Mouse (Mus musculus): Measurements from ENCODE around the gene Kpna7. TPM values are rescaled to one million over a fixed set of nuclear protein-coding genes. Genes with fewer than 3 reads are reported as not detected.

Gene Kpna7
- polyA plus RNA-seq, 1 experiment from 2014 or later = 0.08 TPM

- 14% methylated on average over 4 of the region's 4 CpGs for WGBS
- no peaks in the 10 kb centered on the region for H3K27me3 ChIP-seq (replicated peaks; ENCODE audit: control insufficient read depth, insufficient read depth, low read length)
- peak; percentile 64 for ATAC-seq
- H3K4me1 ChIP-seq (replicated peaks; ENCODE audit: control insufficient read depth, insufficient read depth, low read length) = peaks cover 6% of the 10 kb centered on the region; the same call in 1 of the 2 replicates
- H3K4me2 ChIP-seq (replicated peaks; ENCODE audit: low read depth) = peak overlapping the region; percentile 79
- H3K9ac ChIP-seq (ENCODE audit: low read depth, low read length) = peak overlapping the region; percentile 37; the same call in 1 of the 2 replicates
- H3K36me3 ChIP-seq (ENCODE audit: control insufficient read depth, insufficient read depth) = peaks cover 14% of the 10 kb centered on the region; the same call in 1 of the 2 replicates
- peak overlapping the region; percentile 94 for H3K27ac ChIP-seq (ENCODE audit: low read depth, low read length)
- no peaks in the 10 kb centered on the region for H3K9me3 ChIP-seq (ENCODE audit: control insufficient read depth)
- TF ChIP-seq CTCF (IDR thresholded peaks at IDR 0.05; ENCODE audit: low read depth) = no peak
- peak overlapping the region; percentile 89; the same call in 1 of the 2 replicates for H3K4me3 ChIP-seq (ENCODE audit: low read depth, low read length)
Measured at GRCm38 (mm10) chr5:145116316-145116715, 32.5 kb upstream of the Kpna7 start.

GRCm38 (mm10) chr5:145115736-145116135, 31.9 kb upstream of the Kpna7 start:
- ATAC-seq = no peak
- H3K36me3 ChIP-seq (ENCODE audit: control insufficient read depth, insufficient read depth) = 0 out of 2 replicates have a peak, but pooled peaks cover 12% of the 10 kb centered on the region
- H3K4me3 ChIP-seq (ENCODE audit: low read depth, low read length) = peak overlapping the region; percentile 89; the same call in 1 of the 2 replicates
- peak overlapping the region; percentile 40; the same call in 1 of the 2 replicates for H3K9ac ChIP-seq (ENCODE audit: low read depth, low read length)
- H3K4me1 ChIP-seq (replicated peaks; ENCODE audit: control insufficient read depth, insufficient read depth, low read length) = peaks cover 6% of the 10 kb centered on the region; the same call in 1 of the 2 replicates
- no peaks in the 10 kb centered on the region for H3K9me3 ChIP-seq (ENCODE audit: control insufficient read depth)
- no peak for TF ChIP-seq CTCF (IDR thresholded peaks at IDR 0.05; ENCODE audit: low read depth)
- no peaks in the 10 kb centered on the region for H3K27me3 ChIP-seq (replicated peaks; ENCODE audit: control insufficient read depth, insufficient read depth, low read length)
- H3K4me2 ChIP-seq (replicated peaks; ENCODE audit: low read depth) = peak overlapping the region; percentile 79
- 79% methylated on average over 5 of the region's 5 CpGs for WGBS
- H3K27ac ChIP-seq (ENCODE audit: low read depth, low read length) = peak overlapping the region; percentile 94

GRCm38 (mm10) chr5:145114606-145115473, 31.0 kb upstream of the Kpna7 start:
- Histone ChIP-seq H3K9ac (ENCODE audit: low read depth, low read length) (peak overlapping the region; percentile 83), H3K4me3 (ENCODE audit: low read depth, low read length) (peak overlapping the region; percentile 89), H3K27me3 (replicated peaks; ENCODE audit: control insufficient read depth, insufficient read depth, low read length) (no peaks in the 10 kb centered on the region), H3K4me1 (replicated peaks; ENCODE audit: control insufficient read depth, insufficient read depth, low read length) (peaks cover 6% of the 10 kb centered on the region; the same call in 1 of the 2 replicates), H3K27ac (ENCODE audit: low read depth, low read length) (peak overlapping the region; percentile 94), H3K9me3 (ENCODE audit: control insufficient read depth) (no peaks in the 10 kb centered on the region), H3K4me2 (replicated peaks; ENCODE audit: low read depth) (peak overlapping the region; percentile 79), H3K36me3 (ENCODE audit: control insufficient read depth, insufficient read depth) (peaks cover 7% of the 10 kb centered on the region; the same call in 1 of the 2 replicates)
- ATAC-seq = peak; percentile 29
- 11% methylated on average over 40 of the region's 40 CpGs for WGBS
- peak; percentile 13; the same call in 1 of the 2 replicates for TF ChIP-seq CTCF (IDR thresholded peaks at IDR 0.05; ENCODE audit: low read depth)

- ATAC-seq = peak; percentile 74
- H3K36me3 ChIP-seq (ENCODE audit: control insufficient read depth, insufficient read depth) = peaks cover 11% of the 10 kb centered on the region; the same call in 1 of the 2 replicates
- peaks cover 6% of the 10 kb centered on the region; the same call in 1 of the 2 replicates for H3K4me1 ChIP-seq (replicated peaks; ENCODE audit: control insufficient read depth, insufficient read depth, low read length)
- no peak for TF ChIP-seq CTCF (IDR thresholded peaks at IDR 0.05; ENCODE audit: low read depth)
- H3K9ac ChIP-seq (ENCODE audit: low read depth, low read length) = peak within 1 kb of the TSS; percentile 83
- peak within 1 kb of the TSS; percentile 89 for H3K4me3 ChIP-seq (ENCODE audit: low read depth, low read length)
- peak within 1 kb of the TSS; percentile 94 for H3K27ac ChIP-seq (ENCODE audit: low read depth, low read length)
- H3K9me3 ChIP-seq (ENCODE audit: control insufficient read depth) = no peaks in the 10 kb centered on the region
- H3K27me3 ChIP-seq (replicated peaks; ENCODE audit: control insufficient read depth, insufficient read depth, low read length) = no peaks in the 10 kb centered on the region
- WGBS = under 1% methylated on average over 45 of the region's 53 CpGs
- H3K4me2 ChIP-seq (replicated peaks; ENCODE audit: low read depth) = peak within 1 kb of the TSS; percentile 79
Measured at GRCm38 (mm10) chr5:145114071-145114605, 30.3 kb upstream of the Kpna7 start, which contains the start of gene Arpc1b. TSS of gene Arpc1b (plus strand) at chr5:145114215.

- Histone ChIP-seq H3K27me3 (replicated peaks; ENCODE audit: control insufficient read depth, insufficient read depth, low read length) (no peaks in the 10 kb centered on the region), H3K9me3 (ENCODE audit: control insufficient read depth) (no peaks in the 10 kb centered on the region), H3K4me2 (replicated peaks; ENCODE audit: low read depth) (peak overlapping the region; percentile 79), H3K27ac (ENCODE audit: low read depth, low read length) (peak overlapping the region; percentile 94; the same call in 1 of the 2 replicates), H3K4me3 (ENCODE audit: low read depth, low read length) (peak overlapping the region; percentile 89), H3K36me3 (ENCODE audit: control insufficient read depth, insufficient read depth) (peaks cover 13% of the 10 kb centered on the region), H3K4me1 (replicated peaks; ENCODE audit: control insufficient read depth, insufficient read depth, low read length) (peaks cover 6% of the 10 kb centered on the region; the same call in 1 of the 2 replicates), H3K9ac (ENCODE audit: low read depth, low read length) (peak overlapping the region; percentile 83)
- WGBS = 17% methylated on average over 2 of the region's 2 CpGs
- TF ChIP-seq CTCF (IDR thresholded peaks at IDR 0.05; ENCODE audit: low read depth) = no peak
- ATAC-seq = no peak
Measured at GRCm38 (mm10) chr5:145113416-145113815, 29.6 kb upstream of the Kpna7 start.

GRCm38 (mm10) chr5:145112566-145112965, 28.7 kb upstream of the Kpna7 start:
- H3K36me3 ChIP-seq (ENCODE audit: control insufficient read depth, insufficient read depth) = peaks cover 19% of the 10 kb centered on the region
- whole genome bisulfite sequencing = 78% methylated on average over 8 of the region's 8 CpGs
- no peak overlapping the region for H3K4me2 ChIP-seq (replicated peaks; ENCODE audit: low read depth)
- no peak overlapping the region for H3K9ac ChIP-seq (ENCODE audit: low read depth, low read length)
- H3K4me1 ChIP-seq (replicated peaks; ENCODE audit: control insufficient read depth, insufficient read depth, low read length) = peaks cover 6% of the 10 kb centered on the region; the same call in 1 of the 2 replicates
- H3K27me3 ChIP-seq (replicated peaks; ENCODE audit: control insufficient read depth, insufficient read depth, low read length) = no peaks in the 10 kb centered on the region
- H3K4me3 ChIP-seq (ENCODE audit: low read depth, low read length) = no peak overlapping the region
- no peak overlapping the region for H3K27ac ChIP-seq (ENCODE audit: low read depth, low read length)
- ATAC-seq = no peak
- TF ChIP-seq CTCF (IDR thresholded peaks at IDR 0.05; ENCODE audit: low read depth) = no peak
- H3K9me3 ChIP-seq (ENCODE audit: control insufficient read depth) = no peaks in the 10 kb centered on the region

All from intestine, postnatal 0 days (tissue).